Mouse (Mus musculus) liver, embryonic 15.5 days (tissue): Measurements from ENCODE around the gene Sipa1l3. TPM values are rescaled to one million over a fixed set of nuclear protein-coding genes. Genes with fewer than 3 reads are reported as not detected.

ENCODE experiments used
- ATAC-seq: fragments of 200-750 bp; cut with Nextera tagmentation; 2 replicates; pipeline ENCODE4 v1.8.0; 2017; ENCODE audit warnings: moderate number of reproducible peaks, mild to moderate bottlenecking, moderate library complexity; ENCODE audit not compliant: insufficient read depth
- H3K27ac ChIP-seq: fragments of 300-500 bp; sonication (generic); replicated peaks from 2 replicates; pipeline ENCODE4 v1.5.1; 2015; ENCODE audit warnings: mild to moderate bottlenecking, inconsistent platforms
- H3K27me3 ChIP-seq: fragments of 300-500 bp; sonication (generic); 2 replicates; pipeline ENCODE4 v1.6.1; 2015; ENCODE audit warnings: mild to moderate bottlenecking, inconsistent platforms
- H3K36me3 ChIP-seq: fragments of 300-500 bp; sonication (generic); replicated peaks from 2 replicates; pipeline ENCODE4 v1.6.1; 2015; ENCODE audit warnings: moderate library complexity, mild to moderate bottlenecking, inconsistent platforms
- H3K4me1 ChIP-seq: fragments of 300-500 bp; sonication (generic); replicated peaks from 2 replicates; pipeline ENCODE4 v1.6.1; 2015; ENCODE audit warnings: inconsistent platforms
- H3K4me2 ChIP-seq: fragments of 300-500 bp; sonication (generic); 2 replicates; pipeline ENCODE4 v1.6.1; 2015; ENCODE audit warnings: moderate library complexity, mild to moderate bottlenecking, inconsistent platforms
- H3K4me3 ChIP-seq: fragments of 300-500 bp; sonication (generic); replicated peaks from 2 replicates; pipeline ENCODE4 v1.5.1; 2015; ENCODE audit warnings: mild to moderate bottlenecking, inconsistent platforms
- H3K9ac ChIP-seq: fragments of 300-500 bp; sonication (generic); 2 replicates; pipeline ENCODE4 v1.6.1; 2015; ENCODE audit warnings: moderate library complexity, mild to moderate bottlenecking, inconsistent platforms
- H3K9me3 ChIP-seq: fragments of 300-500 bp; sonication (generic); replicated peaks from 2 replicates; pipeline ENCODE4 v1.6.1; 2016; ENCODE audit warnings: inconsistent platforms
- WGBS: fragments of 180-500 bp; shearing (Covaris S2); methylation state at CpG from one replicate; pipeline ENCODE4 v1.1.7; 2015; ENCODE audit warnings: mixed read lengths; ENCODE audit not compliant: insufficient replicate concordance; 5-methylcytosine and 5-hydroxymethylcytosine counted together
- polyA plus RNA-seq: library from polyadenylated mRNA; unstranded; fragments of >200 nt; fragmentation: Nextera tagmentation; extraction: Ambion mirVana; gene quantifications from 2 replicates; pipeline ENCODE4 v1.2.1, GENCODE M21; 2015

Sipa1l3 gene
- polyA plus RNA-seq, 1 experiment from 2014 or later, result 2.6 TPM

- H3K9ac ChIP-seq, result no peak overlapping the region
- 61% methylated on average over 7 of the region's 7 CpGs for WGBS
- ATAC-seq, result no peak
- H3K9me3 ChIP-seq, result no peaks in the 10 kb centered on the region
- H3K4me3 ChIP-seq, result no peak overlapping the region
- H3K4me2 ChIP-seq, result no peak overlapping the region
- H3K36me3 ChIP-seq, result no peaks in the 10 kb centered on the region
- peaks cover 9% of the 10 kb centered on the region; the same call in 1 of the 2 replicates for H3K4me1 ChIP-seq
- no peak overlapping the region for H3K27ac ChIP-seq
- H3K27me3 ChIP-seq, result no peaks in the 10 kb centered on the region
Measured at GRCm38 (mm10) chr7:29425413-29425827, 93.0 kb downstream of the Sipa1l3 start.

- Histone ChIP-seq H3K4me2 (no peak overlapping the region), H3K27ac (no peak overlapping the region), H3K36me3 (no peaks in the 10 kb centered on the region), H3K4me3 (no peak overlapping the region), H3K9me3 (no peaks in the 10 kb centered on the region), H3K27me3 (no peaks in the 10 kb centered on the region), H3K4me1 (0 out of 2 replicates have a peak, but pooled peaks cover 2% of the 10 kb centered on the region), H3K9ac (no peak overlapping the region)
- ATAC-seq, result no peak
- WGBS, result 67% methylated on average over 5 of the region's 5 CpGs
Measured at GRCm38 (mm10) chr7:29424690-29425089, 93.8 kb downstream of the Sipa1l3 start.

- 35% methylated on average over 3 of the region's 3 CpGs for WGBS
- H3K4me2 ChIP-seq, result no peak overlapping the region
- no peaks in the 10 kb centered on the region for H3K27me3 ChIP-seq
- no peak overlapping the region for H3K27ac ChIP-seq
- no peak overlapping the region for H3K4me3 ChIP-seq
- H3K9ac ChIP-seq, result no peak overlapping the region
- ATAC-seq, result no peak
- H3K36me3 ChIP-seq, result no peaks in the 10 kb centered on the region
- no peaks in the 10 kb centered on the region for H3K9me3 ChIP-seq
- H3K4me1 ChIP-seq, result peaks cover 5% of the 10 kb centered on the region; the same call in 1 of the 2 replicates
Measured at GRCm38 (mm10) chr7:29421909-29422244, 96.6 kb downstream of the Sipa1l3 start.

- no peaks in the 10 kb centered on the region for H3K27me3 ChIP-seq
- WGBS, result 47% methylated on average over 12 of the region's 12 CpGs
- H3K4me1 ChIP-seq, result peaks cover 3% of the 10 kb centered on the region; the same call in 1 of the 2 replicates
- H3K9ac ChIP-seq, result no peak overlapping the region
- no peaks in the 10 kb centered on the region for H3K36me3 ChIP-seq
- ATAC-seq, result no peak
- no peak overlapping the region for H3K4me2 ChIP-seq
- no peak overlapping the region for H3K4me3 ChIP-seq
- H3K9me3 ChIP-seq, result no peaks in the 10 kb centered on the region
- no peak overlapping the region for H3K27ac ChIP-seq
Measured at GRCm38 (mm10) chr7:29421240-29421908, 97.1 kb downstream of the Sipa1l3 start.

- Histone ChIP-seq H3K9ac (no peak overlapping the region), H3K4me2 (no peak overlapping the region), H3K4me3 (no peak overlapping the region), H3K27me3 (no peaks in the 10 kb centered on the region), H3K4me1 (peaks cover 3% of the 10 kb centered on the region; the same call in 1 of the 2 replicates), H3K27ac (no peak overlapping the region), H3K36me3 (no peaks in the 10 kb centered on the region), H3K9me3 (no peaks in the 10 kb centered on the region)
- no peak for ATAC-seq
- 51% methylated on average over 4 of the region's 4 CpGs for WGBS
Measured at GRCm38 (mm10) chr7:29419836-29420235, 98.6 kb downstream of the Sipa1l3 start.

- H3K27me3 ChIP-seq, result no peaks in the 10 kb centered on the region
- no peak overlapping the region for H3K27ac ChIP-seq
- peaks cover 3% of the 10 kb centered on the region; the same call in 1 of the 2 replicates for H3K4me1 ChIP-seq
- ATAC-seq, result no peak
- H3K9me3 ChIP-seq, result no peaks in the 10 kb centered on the region
- no peak overlapping the region for H3K4me2 ChIP-seq
- 66% methylated on average over 6 of the region's 6 CpGs for WGBS
- no peak overlapping the region for H3K4me3 ChIP-seq
- no peak overlapping the region for H3K9ac ChIP-seq
- no peaks in the 10 kb centered on the region for H3K36me3 ChIP-seq
Measured at GRCm38 (mm10) chr7:29418231-29418630, 100.2 kb downstream of the Sipa1l3 start.

GRCm38 (mm10) chr7:29417332-29418069 lies 100.9 kb downstream of the Sipa1l3 start:
- H3K27ac ChIP-seq, result no peak overlapping the region
- 52% methylated on average over 8 of the region's 8 CpGs for WGBS
- ATAC-seq, result no peak

GRCm38 (mm10) chr7:29416906-29417305 lies 101.5 kb downstream of the Sipa1l3 start:
- Histone ChIP-seq H3K36me3 (no peaks in the 10 kb centered on the region), H3K4me2 (no peak overlapping the region), H3K4me3 (no peak overlapping the region), H3K4me1 (peaks cover 4% of the 10 kb centered on the region; the same call in 1 of the 2 replicates), H3K27ac (no peak overlapping the region), H3K9me3 (no peaks in the 10 kb centered on the region), H3K9ac (no peak overlapping the region), H3K27me3 (no peaks in the 10 kb centered on the region)
- whole genome bisulfite sequencing, result 51% methylated on average over 2 of the region's 2 CpGs
- no peak for ATAC-seq

More at GRCm38 (mm10) chr7:29417332-29418069, 100.9 kb downstream of the Sipa1l3 start:
- H3K36me3 ChIP-seq, result no peaks in the 10 kb centered on the region
- no peak overlapping the region for H3K4me3 ChIP-seq
- no peak overlapping the region for H3K4me2 ChIP-seq
- H3K9me3 ChIP-seq, result no peaks in the 10 kb centered on the region
- peaks cover 3% of the 10 kb centered on the region; the same call in 1 of the 2 replicates for H3K4me1 ChIP-seq
- no peaks in the 10 kb centered on the region for H3K27me3 ChIP-seq
- no peak overlapping the region for H3K9ac ChIP-seq

GRCm38 (mm10) chr7:29411838-29412580 lies 106.4 kb downstream of the Sipa1l3 start:
- no peaks in the 10 kb centered on the region for H3K27me3 ChIP-seq
- no peak for ATAC-seq
- no peak overlapping the region for H3K27ac ChIP-seq
- peaks cover 11% of the 10 kb centered on the region for H3K4me1 ChIP-seq
- WGBS, result 69% methylated on average over 8 of the region's 8 CpGs
- H3K4me2 ChIP-seq, result no peak overlapping the region
- no peaks in the 10 kb centered on the region for H3K36me3 ChIP-seq
- H3K4me3 ChIP-seq, result no peak overlapping the region
- H3K9me3 ChIP-seq, result no peaks in the 10 kb centered on the region
- no peak overlapping the region for H3K9ac ChIP-seq

- Histone ChIP-seq H3K36me3 (no peaks in the 10 kb centered on the region), H3K9me3 (no peaks in the 10 kb centered on the region), H3K27ac (no peak overlapping the region), H3K9ac (no peak overlapping the region), H3K4me2 (no peak overlapping the region), H3K4me3 (no peak overlapping the region), H3K4me1 (peaks cover 11% of the 10 kb centered on the region), H3K27me3 (no peaks in the 10 kb centered on the region)
- ATAC-seq, result no peak
- 60% methylated on average over 4 of the region's 4 CpGs for WGBS
Measured at GRCm38 (mm10) chr7:29411216-29411816, 107.1 kb downstream of the Sipa1l3 start.

- Histone ChIP-seq H3K9me3 (no peaks in the 10 kb centered on the region), H3K27ac (no peak overlapping the region), H3K36me3 (no peaks in the 10 kb centered on the region), H3K4me3 (no peak overlapping the region), H3K9ac (no peak overlapping the region), H3K4me1 (peaks cover 11% of the 10 kb centered on the region), H3K4me2 (no peak overlapping the region), H3K27me3 (no peaks in the 10 kb centered on the region)
- no peak for ATAC-seq
- 81% methylated on average over 8 of the region's 8 CpGs for WGBS
Measured at GRCm38 (mm10) chr7:29410402-29410801, 108.0 kb downstream of the Sipa1l3 start.
